Mouse (Mus musculus): Measurements from ENCODE around the gene Bmi1. TPM values are rescaled to one million over a fixed set of nuclear protein-coding genes. Genes with fewer than 3 reads are reported as not detected.

Gene Bmi1
- polyA plus RNA-seq, 1 experiment, result 17.4 TPM

- Histone ChIP-seq H3K36me3 (ENCODE audit: control insufficient read depth, insufficient read depth, low read length) (no peaks in the 10 kb centered on the region), H3K27me3 (replicated peaks; ENCODE audit: control insufficient read depth, insufficient read depth, low read length) (peaks cover 16% of the 10 kb centered on the region), H3K4me1 (ENCODE audit: control insufficient read depth, insufficient read depth, low read length) (no peaks in the 10 kb centered on the region), H3K27ac (ENCODE audit: insufficient read depth, low read depth, low read length) (no peak overlapping the region), H3K4me3 (ENCODE audit: insufficient read depth, low read depth, low read length) (no peak overlapping the region)
- no peak for DNase-seq
- TF ChIP-seq POLR2A (IDR thresholded peaks at IDR 0.05; ENCODE audit: low read depth, low read length), result no peak
- TF ChIP-seq CTCF (conservative IDR thresholded peaks at IDR 0.05; ENCODE audit: insufficient read depth, insufficient read length, low read depth, low read length), result no peak
- 36% methylated on average over 7 of the region's 7 CpGs for WGBS
Observed at GRCm38 (mm10) chr2:18695629-18696150, 18.9 kb downstream of the Bmi1 start.

- H3K4me3 ChIP-seq (ENCODE audit: insufficient read depth, low read depth, low read length), result no peak overlapping the region
- no peak for TF ChIP-seq POLR2A (IDR thresholded peaks at IDR 0.05; ENCODE audit: low read depth, low read length)
- no peak for TF ChIP-seq CTCF (conservative IDR thresholded peaks at IDR 0.05; ENCODE audit: insufficient read depth, insufficient read length, low read depth, low read length)
- H3K27me3 ChIP-seq (replicated peaks; ENCODE audit: control insufficient read depth, insufficient read depth, low read length), result peaks cover 11% of the 10 kb centered on the region
- no peaks in the 10 kb centered on the region for H3K36me3 ChIP-seq (ENCODE audit: control insufficient read depth, insufficient read depth, low read length)
- no peak for DNase-seq
- no peaks in the 10 kb centered on the region for H3K4me1 ChIP-seq (ENCODE audit: control insufficient read depth, insufficient read depth, low read length)
- no peak overlapping the region for H3K27ac ChIP-seq (ENCODE audit: insufficient read depth, low read depth, low read length)
- WGBS, result 13% methylated on average over 4 of the region's 4 CpGs
Observed at GRCm38 (mm10) chr2:18697591-18698244, 20.9 kb downstream of the Bmi1 start.

GRCm38 (mm10) chr2:18698663-18699385 is 22.0 kb downstream of the Bmi1 start:
- DNase-seq, result no peak
- Histone ChIP-seq H3K4me3 (ENCODE audit: insufficient read depth, low read depth, low read length) (no peak overlapping the region), H3K27ac (ENCODE audit: insufficient read depth, low read depth, low read length) (no peak overlapping the region), H3K4me1 (ENCODE audit: control insufficient read depth, insufficient read depth, low read length) (no peaks in the 10 kb centered on the region), H3K36me3 (ENCODE audit: control insufficient read depth, insufficient read depth, low read length) (no peaks in the 10 kb centered on the region), H3K27me3 (replicated peaks; ENCODE audit: control insufficient read depth, insufficient read depth, low read length) (peaks cover 11% of the 10 kb centered on the region)
- WGBS, result 3% methylated on average over 56 of the region's 56 CpGs
- no peak for TF ChIP-seq CTCF (conservative IDR thresholded peaks at IDR 0.05; ENCODE audit: insufficient read depth, insufficient read length, low read depth, low read length)
- TF ChIP-seq POLR2A (IDR thresholded peaks at IDR 0.05; ENCODE audit: low read depth, low read length), result no peak

GRCm38 (mm10) chr2:18699401-18699990 is 22.7 kb downstream of the Bmi1 start:
- H3K27ac ChIP-seq (ENCODE audit: insufficient read depth, low read depth, low read length), result no peak overlapping the region
- H3K27me3 ChIP-seq (replicated peaks; ENCODE audit: control insufficient read depth, insufficient read depth, low read length), result peaks cover 10% of the 10 kb centered on the region
- DNase-seq, result no peak
- H3K36me3 ChIP-seq (ENCODE audit: control insufficient read depth, insufficient read depth, low read length), result no peaks in the 10 kb centered on the region
- no peak overlapping the region for H3K4me3 ChIP-seq (ENCODE audit: insufficient read depth, low read depth, low read length)
- TF ChIP-seq CTCF (conservative IDR thresholded peaks at IDR 0.05; ENCODE audit: insufficient read depth, insufficient read length, low read depth, low read length) (no peak), POLR2A (IDR thresholded peaks at IDR 0.05; ENCODE audit: low read depth, low read length) (no peak)
- no peaks in the 10 kb centered on the region for H3K4me1 ChIP-seq (ENCODE audit: control insufficient read depth, insufficient read depth, low read length)
- WGBS, result 7% methylated on average over 11 of the region's 11 CpGs

GRCm38 (mm10) chr2:18710356-18710755 is 33.5 kb downstream of the Bmi1 start:
- WGBS, result 60% methylated on average over 3 of the region's 3 CpGs

GRCm38 (mm10) chr2:18713071-18713470 is 36.3 kb downstream of the Bmi1 start:
- no peaks in the 10 kb centered on the region for H3K36me3 ChIP-seq (ENCODE audit: control insufficient read depth, insufficient read depth, low read length)
- H3K4me1 ChIP-seq (ENCODE audit: control insufficient read depth, insufficient read depth, low read length), result no peaks in the 10 kb centered on the region
- no peak for TF ChIP-seq CTCF (conservative IDR thresholded peaks at IDR 0.05; ENCODE audit: insufficient read depth, insufficient read length, low read depth, low read length)
- TF ChIP-seq POLR2A (IDR thresholded peaks at IDR 0.05; ENCODE audit: low read depth, low read length), result no peak
- H3K4me3 ChIP-seq (ENCODE audit: insufficient read depth, low read depth, low read length), result no peak overlapping the region
- H3K27ac ChIP-seq (ENCODE audit: insufficient read depth, low read depth, low read length), result no peak overlapping the region
- whole genome bisulfite sequencing, result 81% methylated on average over 2 of the region's 2 CpGs
- no peaks in the 10 kb centered on the region; the same call in 1 of the 2 replicates for H3K27me3 ChIP-seq (replicated peaks; ENCODE audit: control insufficient read depth, insufficient read depth, low read length)
- DNase-seq, result no peak

More at GRCm38 (mm10) chr2:18710356-18710755, 33.5 kb downstream of the Bmi1 start:
- no peak for DNase-seq
- Histone ChIP-seq H3K36me3 (ENCODE audit: control insufficient read depth, insufficient read depth, low read length) (no peaks in the 10 kb centered on the region), H3K4me3 (ENCODE audit: insufficient read depth, low read depth, low read length) (no peak overlapping the region), H3K27ac (ENCODE audit: insufficient read depth, low read depth, low read length) (no peak overlapping the region), H3K4me1 (ENCODE audit: control insufficient read depth, insufficient read depth, low read length) (no peaks in the 10 kb centered on the region), H3K27me3 (replicated peaks; ENCODE audit: control insufficient read depth, insufficient read depth, low read length) (no peaks in the 10 kb centered on the region; the same call in 1 of the 2 replicates)
- TF ChIP-seq CTCF (conservative IDR thresholded peaks at IDR 0.05; ENCODE audit: insufficient read depth, insufficient read length, low read depth, low read length) (no peak), POLR2A (IDR thresholded peaks at IDR 0.05; ENCODE audit: low read depth, low read length) (no peak)

GRCm38 (mm10) chr2:18714337-18714736 is 37.5 kb downstream of the Bmi1 start:
- WGBS, result 73% methylated on average over 3 of the region's 3 CpGs
- Histone ChIP-seq H3K36me3 (ENCODE audit: control insufficient read depth, insufficient read depth, low read length) (no peaks in the 10 kb centered on the region), H3K4me3 (ENCODE audit: insufficient read depth, low read depth, low read length) (no peak overlapping the region), H3K4me1 (ENCODE audit: control insufficient read depth, insufficient read depth, low read length) (no peaks in the 10 kb centered on the region), H3K27ac (ENCODE audit: insufficient read depth, low read depth, low read length) (no peak overlapping the region), H3K27me3 (replicated peaks; ENCODE audit: control insufficient read depth, insufficient read depth, low read length) (no peaks in the 10 kb centered on the region; the same call in 1 of the 2 replicates)
- TF ChIP-seq CTCF (conservative IDR thresholded peaks at IDR 0.05; ENCODE audit: insufficient read depth, insufficient read length, low read depth, low read length), result 0 out of 2 replicates have a peak, but pooled peaks have one; percentile 14
- TF ChIP-seq POLR2A (IDR thresholded peaks at IDR 0.05; ENCODE audit: low read depth, low read length), result no peak
- DNase-seq, result no peak
